Mouse (Mus musculus) urinary bladder, adult 2 months (tissue): ENCODE data around the gene Chchd3. TPM values are rescaled to one million over a fixed set of nuclear protein-coding genes. Genes with fewer than 3 reads are reported as not detected.

ENCODE experiments used
- DNase-seq: peaks from one replicate; pipeline ENCODE4 v3.0.0; 2022; ENCODE audit warnings: low spot score
- polyA plus RNA-seq: library from polyadenylated mRNA; depleted of rRNA; stranded (reverse); fragments of >200 nt; gene quantifications from 2 replicates; pipeline ENCODE4 v1.2.3, GENCODE M21; 2012; rRNA removed

Chchd3 gene
- polyA plus RNA-seq, 1 experiment = 70.1 TPM

GRCm38 (mm10) chr6:32797525-32797924, 262.5 kb downstream of the Chchd3 start:
- DNase-seq = no peak

DNA sequence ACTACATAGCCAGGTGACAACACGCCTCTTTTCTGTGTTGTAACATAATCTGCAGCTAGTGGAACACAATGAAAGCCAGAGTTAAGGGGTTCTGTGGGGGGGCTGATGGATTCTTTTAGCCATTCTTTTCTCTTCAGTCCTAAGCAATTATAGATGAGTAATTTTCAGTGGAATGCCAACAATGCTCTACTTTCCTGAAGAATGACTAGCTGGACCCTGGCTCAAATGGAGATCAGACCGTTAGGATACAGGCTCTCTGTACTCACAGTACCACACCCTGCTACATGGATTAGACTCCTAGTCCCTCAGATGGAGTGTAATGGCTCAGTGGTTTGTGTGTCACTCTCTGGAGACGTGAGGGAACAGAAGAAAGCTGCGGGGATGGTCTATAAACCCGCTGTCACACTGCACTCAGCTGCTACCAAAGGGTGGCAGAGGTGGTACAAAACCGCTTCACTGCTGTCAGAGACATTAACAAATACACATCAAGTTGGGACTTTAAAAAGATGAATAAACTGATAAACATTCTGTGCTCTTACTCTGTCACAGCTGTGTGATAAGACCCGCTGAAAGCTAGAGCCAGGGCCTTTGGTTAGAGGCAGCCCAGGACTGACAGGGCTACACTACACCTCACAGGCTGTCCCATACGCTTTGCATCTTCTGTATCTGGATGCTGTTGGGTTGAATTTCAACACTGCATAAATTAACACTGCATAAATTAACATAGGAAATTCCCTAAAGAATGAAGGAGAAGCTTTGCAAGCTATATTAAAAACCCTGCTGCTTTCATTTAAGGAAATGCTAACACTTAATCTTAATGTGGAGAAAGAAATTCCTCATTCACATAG, 264.2 kb downstream of the Chchd3 start:
- no peak for DNase-seq

DNA sequence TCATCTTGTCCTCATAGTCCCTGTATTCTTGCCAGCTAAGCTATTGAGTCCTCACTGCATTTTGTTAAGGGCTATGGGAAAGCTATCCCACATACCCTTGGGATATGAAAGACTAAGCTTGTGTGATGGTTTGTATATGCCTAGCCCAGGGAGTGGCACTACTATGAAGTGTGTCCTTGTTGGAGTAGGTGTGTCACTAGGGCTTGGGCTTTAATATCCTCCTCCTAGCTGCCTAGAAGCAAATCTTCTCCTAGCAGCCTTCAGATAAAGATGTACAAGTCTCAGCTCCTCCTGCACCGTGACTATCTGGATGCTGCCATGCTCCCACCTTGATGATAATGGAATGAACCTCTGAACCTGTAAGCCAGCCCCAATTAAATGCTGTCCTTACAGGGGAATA, 266.5 kb downstream of the Chchd3 start:
- no peak for DNase-seq

DNA sequence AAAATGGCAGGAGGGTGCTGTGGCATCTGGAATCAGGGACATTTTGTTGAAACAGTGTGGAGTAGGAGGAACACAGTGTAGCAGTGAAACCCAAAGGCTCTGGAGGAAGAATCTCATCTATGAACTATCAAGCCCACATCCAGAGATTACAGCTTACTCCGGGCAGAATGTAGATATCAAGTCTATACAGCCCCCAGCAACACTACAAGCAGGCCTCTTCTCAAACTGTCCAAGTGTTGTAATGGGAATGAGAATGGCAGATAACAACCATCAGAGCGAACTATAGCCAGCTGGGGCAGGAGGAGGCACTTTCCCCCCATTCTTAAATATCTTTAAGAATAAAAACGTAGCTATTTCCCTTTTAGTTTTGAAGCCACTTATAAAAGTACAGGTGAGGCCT, 266.9 kb downstream of the Chchd3 start:
- no peak for DNase-seq

DNA sequence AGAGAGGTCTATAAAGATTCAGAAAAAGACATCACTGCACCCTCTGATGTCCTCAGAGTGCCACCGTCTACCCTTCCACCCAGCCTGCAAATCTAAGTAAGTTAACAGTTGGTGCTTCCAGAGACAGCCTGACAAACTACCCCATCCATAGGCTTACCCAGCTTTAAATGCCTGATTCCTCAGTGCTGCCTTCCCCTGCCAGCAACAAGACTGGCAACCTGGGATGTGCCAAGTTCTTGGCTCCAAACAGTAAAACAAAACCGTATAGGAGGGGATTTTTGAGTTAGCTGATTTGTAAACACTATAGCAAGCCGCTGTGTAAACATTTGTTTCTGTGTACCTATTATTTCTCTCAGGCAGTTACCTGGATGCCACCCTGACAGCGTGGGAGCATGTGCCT, 269.6 kb downstream of the Chchd3 start:
- DNase-seq = no peak

GRCm38 (mm10) chr6:32787399-32787798, 272.7 kb downstream of the Chchd3 start:
- no peak for DNase-seq

DNA sequence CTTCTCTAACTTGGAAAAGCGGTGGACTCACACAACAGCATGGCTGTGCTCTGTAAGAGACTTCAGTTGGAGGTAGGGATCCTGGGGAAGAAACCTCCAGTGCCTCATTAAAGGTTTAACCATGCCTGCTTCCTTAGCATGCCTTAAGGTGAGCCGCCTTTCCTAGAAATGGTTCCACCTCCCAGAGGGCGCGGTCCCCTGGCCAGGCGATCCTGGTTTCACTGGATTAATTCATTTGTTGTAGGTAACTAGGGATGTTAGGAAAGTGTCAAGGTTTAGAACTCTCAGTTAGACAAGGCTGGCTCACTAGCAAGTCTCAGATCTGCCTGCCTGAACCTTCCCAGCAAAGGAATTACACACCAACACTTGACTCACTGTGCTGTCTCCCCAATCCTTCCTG, 273.9 kb downstream of the Chchd3 start:
- DNase-seq = no peak

DNA sequence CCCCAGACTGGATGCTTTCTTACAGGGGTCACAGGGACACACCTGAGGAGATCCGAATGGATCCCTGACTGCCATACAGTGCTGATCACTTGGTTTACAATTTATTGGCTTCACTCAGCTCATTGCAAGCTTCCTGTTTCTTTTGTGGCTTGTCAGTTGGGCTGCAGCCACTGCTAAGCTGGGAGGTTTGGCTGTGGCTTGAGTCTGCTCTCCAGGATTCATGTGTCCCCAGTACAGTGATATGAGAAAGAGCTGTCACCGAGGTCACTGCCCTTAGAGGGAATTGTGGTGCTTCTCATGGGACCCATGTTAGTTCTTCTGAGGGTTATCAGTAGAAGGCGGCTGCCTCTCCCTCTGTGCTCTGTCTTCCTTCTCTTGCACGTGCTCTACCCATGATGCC, 277.0 kb downstream of the Chchd3 start:
- DNase-seq = no peak

DNA sequence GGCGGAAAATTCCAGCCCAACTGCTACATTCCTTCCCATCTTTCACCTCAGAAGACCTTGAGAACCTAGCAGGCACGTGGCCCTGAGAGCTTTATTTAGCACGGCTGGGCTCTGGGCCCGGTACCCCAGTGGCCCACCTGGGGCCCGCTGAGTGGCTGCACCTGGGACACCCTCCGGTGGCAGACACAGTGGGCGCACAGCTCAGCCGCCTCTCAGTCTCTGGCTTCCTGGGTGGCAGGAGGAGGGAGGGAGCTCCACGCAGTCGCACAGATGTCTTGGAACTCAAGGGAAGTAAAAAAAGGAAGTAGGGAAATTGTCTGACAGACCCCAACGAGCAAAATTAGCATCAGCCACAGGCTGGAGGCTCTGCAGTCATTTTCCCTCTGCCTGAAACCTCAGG, 279.5 kb downstream of the Chchd3 start:
- no peak for DNase-seq

- no peak for DNase-seq
Observed at GRCm38 (mm10) chr6:32776384-32776783, 283.7 kb downstream of the Chchd3 start.

DNA sequence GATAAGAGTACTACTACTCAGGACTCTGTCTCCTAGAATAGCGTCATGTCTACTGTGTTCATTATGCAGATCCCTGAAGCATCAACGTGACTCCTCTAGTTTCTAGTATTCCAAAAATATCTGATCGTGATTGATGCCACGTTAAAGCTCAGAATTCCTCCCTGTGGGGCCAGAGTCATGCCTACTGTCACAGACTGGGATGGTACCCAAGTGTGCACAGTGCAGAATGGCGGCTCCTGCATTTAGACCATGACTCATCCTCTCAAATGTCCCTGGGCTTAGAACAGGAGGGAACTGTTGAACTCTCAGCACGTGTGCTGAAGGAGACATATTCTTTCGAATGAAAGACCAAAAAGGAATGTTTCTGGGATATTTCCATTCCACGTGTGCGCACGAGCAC, 305.5 kb downstream of the Chchd3 start:
- DNase-seq = no peak

DNA sequence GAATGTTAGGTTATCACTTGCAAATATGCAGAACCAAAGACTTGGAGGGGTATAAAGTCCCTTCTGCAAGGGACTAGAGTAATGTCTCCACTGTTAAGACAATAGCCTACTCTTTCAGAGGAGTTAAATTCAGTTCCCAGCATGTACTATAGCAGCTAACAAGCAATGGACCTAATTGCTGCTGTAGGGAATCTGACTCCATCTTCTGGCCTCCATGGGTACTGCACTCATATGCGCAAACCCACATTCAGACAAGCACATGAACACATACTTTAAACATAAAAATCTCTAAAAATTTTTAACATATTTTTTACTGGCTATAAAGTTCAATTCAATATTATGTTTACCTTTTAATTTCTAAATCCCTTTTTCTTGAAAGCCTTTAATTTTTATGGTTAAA, 310.2 kb downstream of the Chchd3 start:
- DNase-seq = no peak

DNA sequence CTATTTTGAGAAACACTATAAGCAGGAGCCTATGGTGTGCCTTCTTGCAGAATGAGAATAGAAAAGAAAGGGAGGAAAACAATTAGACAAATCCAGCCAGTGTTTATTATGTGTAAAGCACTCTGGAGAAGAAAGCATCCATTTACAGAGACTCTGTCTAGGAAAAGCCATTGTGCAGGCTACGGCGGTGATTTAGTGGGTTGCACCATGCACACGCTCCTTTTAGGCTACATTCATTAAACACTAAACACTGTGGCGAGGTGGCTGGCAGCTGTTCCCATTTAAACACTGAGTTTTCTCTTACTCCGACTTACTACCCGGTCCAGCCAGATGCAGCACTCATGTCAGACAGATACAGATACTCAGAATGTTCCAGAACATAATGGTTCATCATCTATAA, 311.3 kb downstream of the Chchd3 start:
- no peak for DNase-seq

GRCm38 (mm10) chr6:32747333-32747732, 312.7 kb downstream of the Chchd3 start:
- no peak for DNase-seq

Other genes with a start within 250 kb of the Chchd3 start
- gene Exoc4, start 188.8 kb upstream of the Chchd3 start, polyA plus RNA-seq = 9.2 and 19.2 TPM in 2 replicates